Mouse (Mus musculus): ENCODE results near the gene Pla2g4e. TPM values are rescaled to one million over a fixed set of nuclear protein-coding genes. Genes with fewer than 3 reads are reported as not detected.

Pla2g4e gene
- polyA plus RNA-seq, 1 experiment from 2014 or later = 0.13 TPM

DNA sequence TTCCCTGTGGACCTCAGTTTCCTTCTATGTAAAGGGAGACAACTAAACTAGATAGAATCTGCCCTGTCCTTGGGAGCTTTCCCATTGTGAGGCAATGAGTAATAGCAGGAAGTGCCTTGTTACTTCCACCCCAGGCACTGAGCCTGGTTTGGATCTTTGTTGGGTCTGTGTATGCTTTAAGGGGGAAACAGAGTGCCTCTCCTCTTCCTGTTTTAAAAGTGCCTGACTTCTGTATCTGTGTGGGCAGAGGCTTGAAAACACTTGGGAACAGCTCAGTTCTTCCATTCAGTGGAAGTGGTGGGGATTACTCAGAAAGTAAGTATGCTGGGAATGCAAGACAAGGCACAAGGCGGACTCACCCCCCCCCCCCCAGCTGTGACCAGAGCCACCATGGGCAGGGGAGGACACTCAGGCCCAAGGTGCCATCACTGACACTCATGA lies 116.5 kb downstream of the Pla2g4e start:
- no peak overlapping the region for H3K4me2 ChIP-seq (replicated peaks)
- no peak for ATAC-seq (ENCODE audit: low FRiP score, low read depth)
- WGBS = 72% methylated on average over 1 of the region's 1 CpGs
- no peak overlapping the region for H3K4me3 ChIP-seq
- 0 out of 2 replicates have a peak, but pooled peaks cover 5% of the 10 kb centered on the region for H3K4me1 ChIP-seq
- H3K27me3 ChIP-seq (replicated peaks) = no peaks in the 10 kb centered on the region
- no peak overlapping the region for H3K27ac ChIP-seq
- H3K9me3 ChIP-seq = no peaks in the 10 kb centered on the region
- H3K9ac ChIP-seq = no peak overlapping the region
- no peaks in the 10 kb centered on the region for H3K36me3 ChIP-seq

DNA sequence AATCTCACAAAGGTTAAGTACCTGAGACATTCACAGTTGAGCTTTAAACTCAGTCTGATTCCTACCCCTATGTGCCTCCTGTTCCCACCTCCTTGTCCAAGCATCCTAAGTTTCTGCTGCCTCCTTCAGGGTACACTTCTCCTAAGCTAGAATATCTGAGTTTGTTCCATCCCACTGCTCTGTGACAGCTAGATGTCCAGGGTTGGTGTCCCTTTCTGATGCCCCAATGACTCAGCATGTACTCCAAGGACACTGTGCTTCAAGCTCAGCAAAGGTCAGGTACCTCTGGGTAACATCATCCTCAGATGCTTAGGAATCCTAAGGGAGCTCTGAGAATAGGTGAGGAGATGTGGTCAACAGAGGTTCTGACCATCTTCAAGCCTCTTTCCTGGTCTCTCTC lies 117.1 kb downstream of the Pla2g4e start:
- H3K9ac ChIP-seq = no peak overlapping the region
- H3K4me3 ChIP-seq = no peak overlapping the region
- no peak overlapping the region for H3K27ac ChIP-seq
- no peak overlapping the region for H3K4me2 ChIP-seq (replicated peaks)
- H3K27me3 ChIP-seq (replicated peaks) = no peaks in the 10 kb centered on the region
- H3K36me3 ChIP-seq = no peaks in the 10 kb centered on the region
- no peak for ATAC-seq (ENCODE audit: low FRiP score, low read depth)
- H3K9me3 ChIP-seq = no peaks in the 10 kb centered on the region
- 0 out of 2 replicates have a peak, but pooled peaks cover 5% of the 10 kb centered on the region for H3K4me1 ChIP-seq

DNA sequence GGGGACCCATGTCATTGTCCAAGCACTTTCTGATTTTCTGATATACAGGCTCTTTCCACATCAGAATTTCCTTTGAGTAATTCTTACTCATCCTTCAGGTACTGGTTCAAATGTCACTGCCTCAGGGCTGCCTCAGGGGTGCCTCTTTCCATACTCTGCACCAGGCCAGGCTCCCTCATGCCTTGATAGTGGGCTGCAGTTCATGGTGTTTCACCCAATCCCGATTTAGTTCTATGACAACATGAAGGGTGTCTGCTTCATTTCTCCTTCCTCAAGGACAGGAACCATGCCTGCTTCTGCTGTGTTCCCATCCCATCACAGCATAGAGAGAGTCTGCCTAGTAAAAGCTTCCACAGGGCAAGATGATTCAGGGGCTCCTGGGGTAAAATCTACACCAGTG lies 118.2 kb downstream of the Pla2g4e start:
- no peaks in the 10 kb centered on the region for H3K27me3 ChIP-seq (replicated peaks)
- 87% methylated on average over 1 of the region's 1 CpGs for WGBS

DNA sequence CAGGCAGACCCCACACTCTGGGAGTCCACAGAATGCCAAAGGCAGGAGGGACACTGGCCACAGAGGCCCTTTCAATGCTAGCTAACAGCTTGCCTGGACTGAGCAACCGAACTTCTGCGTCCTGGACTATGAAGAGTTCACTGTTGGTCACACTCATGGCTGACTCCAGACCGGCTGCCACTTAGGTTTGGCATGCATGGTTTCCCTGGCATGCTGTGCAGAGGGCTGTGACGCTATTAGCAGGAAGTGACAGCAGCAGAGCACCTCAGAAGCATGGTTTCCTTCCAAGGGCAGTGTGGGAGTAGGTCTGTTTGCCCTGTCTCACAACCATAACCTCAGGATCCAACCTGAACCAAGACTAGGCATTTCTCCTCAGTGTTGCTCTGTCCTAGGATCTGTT lies 118.7 kb downstream of the Pla2g4e start:
- Histone ChIP-seq H3K4me1 (0 out of 2 replicates have a peak, but pooled peaks cover 5% of the 10 kb centered on the region), H3K4me3 (no peak overlapping the region), H3K36me3 (no peaks in the 10 kb centered on the region), H3K27me3 (replicated peaks) (no peaks in the 10 kb centered on the region), H3K4me2 (replicated peaks) (no peak overlapping the region), H3K27ac (no peak overlapping the region), H3K9me3 (no peaks in the 10 kb centered on the region), H3K9ac (no peak overlapping the region)
- 89% methylated on average over 4 of the region's 4 CpGs for WGBS
- no peak for ATAC-seq (ENCODE audit: low FRiP score, low read depth)

More for the DNA sequence above, 118.2 kb downstream of the Pla2g4e start:
- Histone ChIP-seq H3K4me2 (replicated peaks) (no peak overlapping the region), H3K4me1 (0 out of 2 replicates have a peak, but pooled peaks cover 5% of the 10 kb centered on the region), H3K4me3 (no peak overlapping the region), H3K27ac (no peak overlapping the region), H3K9ac (no peak overlapping the region), H3K36me3 (no peaks in the 10 kb centered on the region), H3K9me3 (no peaks in the 10 kb centered on the region)
- ATAC-seq (ENCODE audit: low FRiP score, low read depth) = no peak

DNA sequence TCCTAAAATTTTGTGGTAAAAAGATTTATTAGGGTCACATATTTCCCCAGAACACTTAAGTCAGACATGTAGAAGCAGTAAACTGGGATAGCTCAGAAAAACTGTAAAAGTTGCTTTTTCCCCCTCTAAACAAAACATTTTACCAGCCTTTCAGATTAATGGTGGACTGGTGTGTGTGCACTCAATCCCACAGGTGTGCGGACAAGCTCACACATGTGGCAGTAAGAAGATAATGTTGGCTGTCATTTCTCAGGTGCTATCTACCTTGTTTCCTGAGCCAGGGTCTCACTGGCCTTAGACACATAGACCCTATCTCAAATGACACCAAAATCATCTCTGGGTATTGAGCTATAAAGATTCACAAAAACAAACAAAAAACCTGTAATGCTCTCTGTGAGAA lies 119.7 kb downstream of the Pla2g4e start:
- Histone ChIP-seq H3K27ac (no peak overlapping the region), H3K4me1 (0 out of 2 replicates have a peak, but pooled peaks cover 5% of the 10 kb centered on the region), H3K36me3 (no peaks in the 10 kb centered on the region), H3K4me2 (replicated peaks) (no peak overlapping the region), H3K9me3 (no peaks in the 10 kb centered on the region), H3K9ac (no peak overlapping the region), H3K27me3 (replicated peaks) (no peaks in the 10 kb centered on the region), H3K4me3 (no peak overlapping the region)
- ATAC-seq (ENCODE audit: low FRiP score, low read depth) = no peak
- WGBS = 100% methylated on average over 1 of the region's 1 CpGs

DNA sequence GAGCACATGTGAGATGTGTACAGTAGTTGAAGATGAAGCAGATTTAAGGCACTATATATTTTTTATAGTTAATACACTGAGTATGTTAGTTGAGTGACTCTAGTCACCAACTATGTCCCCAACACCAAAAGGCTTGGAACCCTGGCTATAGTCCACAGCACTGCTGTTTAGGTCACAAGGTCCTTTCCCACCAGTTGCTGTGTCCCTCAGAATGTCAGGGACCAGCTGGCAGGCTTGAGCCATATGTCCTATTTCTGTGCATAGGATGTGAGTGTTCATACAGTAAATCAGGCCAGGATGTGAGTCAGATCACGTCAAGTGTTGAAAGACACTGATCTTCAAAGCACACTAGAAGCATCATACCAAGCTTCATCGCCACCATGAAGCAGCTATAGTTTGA lies 120.2 kb downstream of the Pla2g4e start:
- Histone ChIP-seq H3K27me3 (replicated peaks) (no peaks in the 10 kb centered on the region), H3K36me3 (no peaks in the 10 kb centered on the region), H3K9ac (no peak overlapping the region), H3K4me3 (no peak overlapping the region), H3K4me2 (replicated peaks) (no peak overlapping the region), H3K4me1 (0 out of 2 replicates have a peak, but pooled peaks cover 5% of the 10 kb centered on the region), H3K27ac (no peak overlapping the region), H3K9me3 (no peaks in the 10 kb centered on the region)
- no peak for ATAC-seq (ENCODE audit: low FRiP score, low read depth)
- 74% methylated on average over 2 of the region's 2 CpGs for WGBS

DNA sequence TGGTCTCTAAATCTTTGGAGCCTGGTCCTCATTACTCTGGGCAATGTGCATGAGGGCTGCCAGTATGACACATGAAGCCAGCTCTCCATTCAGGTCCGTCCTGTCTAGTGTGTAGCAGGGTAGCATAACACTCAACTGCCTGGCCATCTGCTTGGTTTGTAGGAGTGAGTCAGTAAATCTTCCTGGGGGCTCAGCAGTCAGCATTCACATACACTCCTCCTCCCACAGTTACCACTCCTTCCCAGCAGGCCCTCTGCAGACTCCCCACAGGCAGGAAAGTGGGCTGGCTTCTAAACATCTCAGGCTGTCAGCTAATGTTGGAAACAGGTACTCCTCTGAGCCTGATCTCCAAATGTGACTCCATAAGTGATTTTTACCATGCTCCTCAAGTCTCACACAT lies 121.0 kb downstream of the Pla2g4e start:
- Histone ChIP-seq H3K27me3 (replicated peaks) (no peaks in the 10 kb centered on the region), H3K9me3 (no peaks in the 10 kb centered on the region), H3K4me3 (no peak overlapping the region), H3K27ac (no peak overlapping the region), H3K36me3 (no peaks in the 10 kb centered on the region), H3K4me2 (replicated peaks) (no peak overlapping the region), H3K9ac (no peak overlapping the region), H3K4me1 (0 out of 2 replicates have a peak, but pooled peaks cover 5% of the 10 kb centered on the region)
- WGBS = 26% methylated on average over 1 of the region's 1 CpGs
- 0 out of 2 replicates have a peak, but pooled peaks have one; percentile 41 for ATAC-seq (ENCODE audit: low FRiP score, low read depth)

DNA sequence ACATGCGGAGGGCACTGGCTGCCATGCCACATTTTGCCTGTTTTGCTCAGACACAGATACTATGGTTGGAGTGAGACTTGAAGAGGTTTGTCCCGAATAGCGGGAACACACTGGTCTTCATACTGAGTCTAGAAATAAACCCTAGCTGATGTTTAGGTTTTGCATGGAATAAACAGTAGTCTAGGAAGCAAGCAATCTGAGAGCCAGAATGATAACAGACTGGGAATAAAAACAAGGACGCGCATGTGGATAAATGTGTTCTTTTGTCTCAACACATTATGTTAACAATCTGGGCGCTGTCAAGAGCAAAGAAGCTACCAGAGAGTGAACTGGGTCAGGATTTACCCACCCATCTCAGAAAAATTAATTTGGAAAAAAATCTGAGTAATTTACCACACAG lies 122.2 kb downstream of the Pla2g4e start:
- 95% methylated on average over 6 of the region's 6 CpGs for WGBS
- H3K4me3 ChIP-seq = no peak overlapping the region
- no peaks in the 10 kb centered on the region for H3K36me3 ChIP-seq
- no peak overlapping the region for H3K9ac ChIP-seq
- no peak overlapping the region for H3K4me2 ChIP-seq (replicated peaks)
- H3K9me3 ChIP-seq = no peaks in the 10 kb centered on the region
- no peak for ATAC-seq (ENCODE audit: low FRiP score, low read depth)
- no peak overlapping the region for H3K27ac ChIP-seq
- H3K4me1 ChIP-seq = 0 out of 2 replicates have a peak, but pooled peaks cover 5% of the 10 kb centered on the region
- no peaks in the 10 kb centered on the region for H3K27me3 ChIP-seq (replicated peaks)

DNA sequence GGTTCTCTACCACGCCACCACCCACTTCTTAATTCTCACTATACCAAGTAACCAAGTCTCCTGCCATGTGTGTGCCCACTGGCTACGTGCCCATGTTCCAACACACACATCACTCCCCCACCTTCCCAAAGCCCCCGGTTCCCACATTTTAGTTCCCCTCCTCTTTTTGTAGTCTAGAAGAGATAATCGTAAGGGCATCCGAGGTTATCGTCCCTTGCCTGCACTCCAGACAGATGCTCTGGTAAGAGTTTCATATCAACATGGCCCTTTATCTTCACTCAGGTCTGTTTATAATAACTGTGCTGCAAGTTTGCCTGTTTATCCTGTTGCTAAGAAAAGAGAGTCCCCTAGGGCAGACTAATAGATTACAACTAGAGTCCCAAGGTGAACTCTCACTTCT lies 127.8 kb downstream of the Pla2g4e start:
- Histone ChIP-seq H3K9ac (no peak overlapping the region), H3K4me3 (no peak overlapping the region), H3K9me3 (no peaks in the 10 kb centered on the region), H3K4me2 (replicated peaks) (no peak overlapping the region), H3K27ac (no peak overlapping the region), H3K4me1 (no peaks in the 10 kb centered on the region), H3K27me3 (replicated peaks) (no peaks in the 10 kb centered on the region), H3K36me3 (no peaks in the 10 kb centered on the region)
- ATAC-seq (ENCODE audit: low FRiP score, low read depth) = no peak
- WGBS = 97% methylated on average over 6 of the region's 6 CpGs

Other genes starting within 250 kb of the Pla2g4e start
- gene Jmjd7, start 217.9 kb downstream of the Pla2g4e start, polyA plus RNA-seq (2016; fragmentation: Nextera tagmentation; extraction: Ambion mirVana) = 24.6 and 25.1 TPM in 2 replicates
- 5.0 and 6.3 TPM in 2 replicates for gene Gm28042, start 217.8 kb downstream of the Pla2g4e start, polyA plus RNA-seq (2016; fragmentation: Nextera tagmentation; extraction: Ambion mirVana)
- gene Pla2g4b, start 211.9 kb downstream of the Pla2g4e start, polyA plus RNA-seq (2016; fragmentation: Nextera tagmentation; extraction: Ambion mirVana) = 4.6 and 4.9 TPM in 2 replicates
- 19.1 and 19.6 TPM in 2 replicates for gene Ehd4, start 90.7 kb downstream of the Pla2g4e start, polyA plus RNA-seq (2016; fragmentation: Nextera tagmentation; extraction: Ambion mirVana)
- 0.05 TPM in 1 of 2 replicates, not detected in the other for gene Pla2g4d, start 43.9 kb upstream of the Pla2g4e start, polyA plus RNA-seq (2016; fragmentation: Nextera tagmentation; extraction: Ambion mirVana)
- not detected in 2 replicates for gene Pla2g4f, start 68.8 kb upstream of the Pla2g4e start, polyA plus RNA-seq (2016; fragmentation: Nextera tagmentation; extraction: Ambion mirVana)
- 41.0 and 44.5 TPM in 2 replicates for gene Vps39, start 107.8 kb upstream of the Pla2g4e start, polyA plus RNA-seq (2016; fragmentation: Nextera tagmentation; extraction: Ambion mirVana)
- 10.6 and 10.7 TPM in 2 replicates for gene Ganc, start 158.6 kb upstream of the Pla2g4e start, polyA plus RNA-seq (2016; fragmentation: Nextera tagmentation; extraction: Ambion mirVana)
- gene Tmem87a, start 158.8 kb upstream of the Pla2g4e start, polyA plus RNA-seq (2016; fragmentation: Nextera tagmentation; extraction: Ambion mirVana) = 6.8 and 8.0 TPM in 2 replicates
- 0.98 and 1.2 TPM in 2 replicates for gene Capn3, start 210.7 kb upstream of the Pla2g4e start, polyA plus RNA-seq (2016; fragmentation: Nextera tagmentation; extraction: Ambion mirVana)